Mouse (Mus musculus): ENCODE data around the gene Qrich2. TPM values are rescaled to one million over a fixed set of nuclear protein-coding genes. Genes with fewer than 3 reads are reported as not detected.
"Not testable (repeated sequence)": the region's sequence is repeated elsewhere in the genome, so short reads cannot be mapped to it uniquely, and the experiment has no call there.

Gene Qrich2
- total RNA-seq, 1 experiment from 2014 or later: not detected

GRCm38 (mm10) chr11:116490232-116491107 lies 24.4 kb upstream of the Qrich2 start:
- peak; percentile 70 for ATAC-seq (ENCODE audit: extremely low read depth, insufficient number of reproducible peaks, low FRiP score, poor library complexity, severe bottlenecking)

DNA sequence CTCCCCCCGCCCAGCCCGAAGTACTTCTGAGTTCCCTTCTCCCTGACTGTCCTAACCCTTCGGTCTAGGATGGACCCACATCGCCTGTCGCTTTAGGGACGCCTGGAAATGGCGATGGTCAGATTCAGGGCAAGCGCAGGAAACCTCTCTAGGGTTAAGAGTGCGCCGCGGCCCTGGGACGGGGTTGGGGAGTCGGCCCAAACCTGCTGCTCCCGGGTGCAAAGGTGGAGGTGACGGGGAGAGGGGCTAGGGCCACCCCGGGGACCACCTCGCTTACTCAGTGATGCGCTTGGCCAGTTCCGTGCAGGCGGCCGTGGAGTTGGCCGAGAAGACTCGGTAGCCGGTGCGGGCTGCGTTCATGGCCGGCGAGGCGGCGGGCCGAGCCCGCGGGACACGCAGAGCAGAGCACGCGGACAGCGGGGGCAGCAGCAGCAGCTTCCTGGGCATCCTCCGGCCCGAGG lies 23.8 kb upstream of the Qrich2 start:
- no peak for ATAC-seq (ENCODE audit: extremely low read depth, insufficient number of reproducible peaks, low FRiP score, poor library complexity, severe bottlenecking)

GRCm38 (mm10) chr11:116488693-116489375 lies 22.8 kb upstream of the Qrich2 start:
- ATAC-seq (ENCODE audit: extremely low read depth, insufficient number of reproducible peaks, low FRiP score, poor library complexity, severe bottlenecking): no peak

- no peak for ATAC-seq (ENCODE audit: extremely low read depth, insufficient number of reproducible peaks, low FRiP score, poor library complexity, severe bottlenecking)
These were observed 22.2 kb upstream of the Qrich2 start for GRCm38 (mm10) chr11:116488207-116488606.

DNA sequence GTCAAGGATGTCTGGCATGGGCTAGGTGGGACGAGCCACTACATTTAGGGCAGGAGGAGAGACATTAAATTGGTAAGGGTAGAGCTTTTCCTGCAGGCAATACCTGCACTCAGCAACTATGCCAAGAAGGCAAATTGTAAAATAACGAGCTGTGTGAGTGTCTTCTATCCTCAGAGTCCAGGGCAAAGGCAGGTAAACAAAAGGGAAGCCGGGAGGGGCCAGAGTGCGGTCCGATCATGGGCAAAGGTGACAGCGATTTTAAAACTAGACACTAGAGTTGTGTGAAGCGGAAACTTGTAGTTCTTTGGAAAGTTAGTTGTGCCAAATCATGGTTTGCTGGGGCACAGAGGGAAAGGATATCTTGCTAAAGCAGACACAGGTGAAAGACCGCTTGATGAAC lies 18.2 kb upstream of the Qrich2 start:
- ATAC-seq (ENCODE audit: extremely low read depth, insufficient number of reproducible peaks, low FRiP score, poor library complexity, severe bottlenecking): no peak

- no peak for ATAC-seq (ENCODE audit: extremely low read depth, insufficient number of reproducible peaks, low FRiP score, poor library complexity, severe bottlenecking)
These were observed 15.7 kb upstream of the Qrich2 start for GRCm38 (mm10) chr11:116481776-116482175.

- no peak for ATAC-seq (ENCODE audit: extremely low read depth, insufficient number of reproducible peaks, low FRiP score, poor library complexity, severe bottlenecking)
These were observed 14.9 kb upstream of the Qrich2 start for GRCm38 (mm10) chr11:116480975-116481374.

DNA sequence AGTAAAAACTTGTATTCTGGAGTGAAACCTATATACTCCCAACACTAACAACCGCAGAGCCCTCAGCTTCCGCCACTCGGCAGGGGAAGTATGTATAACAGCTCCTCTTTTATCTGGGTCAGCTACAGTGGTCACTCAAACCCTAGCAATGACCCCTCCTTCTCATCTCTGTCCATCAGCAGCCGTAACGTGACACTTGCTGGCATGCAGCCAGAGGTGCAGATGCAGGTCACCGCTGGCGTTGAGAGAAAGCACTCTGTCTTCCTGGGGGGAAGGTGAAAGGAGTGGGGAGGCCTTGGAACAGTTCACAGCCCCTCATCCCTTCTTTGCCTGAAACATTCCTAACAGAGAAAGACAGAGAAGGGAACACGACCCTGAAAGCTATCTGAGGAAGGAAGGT lies 13.8 kb upstream of the Qrich2 start:
- ATAC-seq (ENCODE audit: extremely low read depth, insufficient number of reproducible peaks, low FRiP score, poor library complexity, severe bottlenecking): no peak

GRCm38 (mm10) chr11:116478978-116479377 lies 12.9 kb upstream of the Qrich2 start:
- ATAC-seq (ENCODE audit: extremely low read depth, insufficient number of reproducible peaks, low FRiP score, poor library complexity, severe bottlenecking): no peak

GRCm38 (mm10) chr11:116477160-116477759 lies 11.2 kb upstream of the Qrich2 start:
- no peak for ATAC-seq (ENCODE audit: extremely low read depth, insufficient number of reproducible peaks, low FRiP score, poor library complexity, severe bottlenecking)

DNA sequence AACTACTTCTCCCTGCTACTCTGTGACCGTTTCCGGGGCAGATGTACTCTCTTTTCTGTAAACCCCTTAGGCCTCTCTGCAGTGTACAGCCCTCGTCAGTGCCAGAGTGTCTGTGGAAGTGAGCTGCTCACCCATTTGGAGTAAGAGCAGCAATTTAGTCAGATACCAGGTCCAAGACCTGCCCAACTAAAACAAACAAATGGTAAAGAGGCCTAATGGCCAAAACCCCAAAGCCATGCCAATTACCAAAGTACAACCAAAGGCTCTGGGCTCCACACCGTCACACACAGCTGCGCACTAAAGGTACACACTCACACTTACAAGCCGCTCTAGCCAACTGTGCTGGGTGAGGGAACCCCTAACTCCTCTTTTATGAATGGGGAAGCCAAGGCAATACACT lies 10.7 kb upstream of the Qrich2 start:
- no peak for ATAC-seq (ENCODE audit: extremely low read depth, insufficient number of reproducible peaks, low FRiP score, poor library complexity, severe bottlenecking)

DNA sequence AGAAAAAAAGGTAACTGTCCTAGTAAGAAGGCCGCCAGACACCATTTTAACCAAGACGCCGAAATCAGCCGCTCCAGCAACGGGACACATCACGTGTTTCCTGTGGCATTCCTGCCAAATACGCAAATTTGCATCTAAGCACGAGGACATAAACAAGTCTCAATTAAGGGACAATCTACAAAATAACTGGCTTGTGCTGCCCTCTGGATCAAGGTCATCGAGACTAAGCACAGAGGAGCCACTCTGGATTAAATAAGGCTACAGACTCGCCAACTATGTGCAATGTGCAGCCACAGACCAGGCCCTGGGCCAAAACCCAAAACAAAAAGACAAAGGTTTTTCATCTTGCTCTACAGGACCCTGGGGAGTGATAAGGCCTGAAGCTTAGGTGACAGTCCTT lies 10.0 kb upstream of the Qrich2 start:
- no peak for ATAC-seq (ENCODE audit: extremely low read depth, insufficient number of reproducible peaks, low FRiP score, poor library complexity, severe bottlenecking)

DNA sequence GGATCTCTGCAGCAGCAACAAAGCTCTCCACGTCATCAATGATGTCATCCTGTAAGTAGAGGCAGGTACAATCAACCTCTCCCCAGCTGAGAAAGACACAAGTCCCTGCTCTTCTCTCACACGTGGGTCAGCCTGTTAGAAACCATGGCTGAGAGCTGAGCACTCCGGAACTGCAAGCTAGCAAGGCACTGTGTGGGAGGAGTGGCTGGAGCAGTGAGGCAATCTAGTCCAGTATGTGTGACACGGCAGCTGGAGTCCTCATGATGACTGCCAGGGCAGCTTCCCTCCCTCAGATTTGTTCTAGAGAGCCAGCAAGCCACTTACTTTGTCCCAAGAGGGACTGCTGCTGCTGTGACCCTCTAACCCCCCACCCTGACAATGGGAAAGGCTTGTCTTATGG lies 6.2 kb upstream of the Qrich2 start:
- no peak for ATAC-seq (ENCODE audit: extremely low read depth, insufficient number of reproducible peaks, low FRiP score, poor library complexity, severe bottlenecking)

- no peak for ATAC-seq (ENCODE audit: extremely low read depth, insufficient number of reproducible peaks, low FRiP score, poor library complexity, severe bottlenecking)
These were observed 4.9 kb upstream of the Qrich2 start for GRCm38 (mm10) chr11:116470896-116471295.

GRCm38 (mm10) chr11:116470249-116470648 lies 4.2 kb upstream of the Qrich2 start:
- ATAC-seq (ENCODE audit: extremely low read depth, insufficient number of reproducible peaks, low FRiP score, poor library complexity, severe bottlenecking): no peak

DNA sequence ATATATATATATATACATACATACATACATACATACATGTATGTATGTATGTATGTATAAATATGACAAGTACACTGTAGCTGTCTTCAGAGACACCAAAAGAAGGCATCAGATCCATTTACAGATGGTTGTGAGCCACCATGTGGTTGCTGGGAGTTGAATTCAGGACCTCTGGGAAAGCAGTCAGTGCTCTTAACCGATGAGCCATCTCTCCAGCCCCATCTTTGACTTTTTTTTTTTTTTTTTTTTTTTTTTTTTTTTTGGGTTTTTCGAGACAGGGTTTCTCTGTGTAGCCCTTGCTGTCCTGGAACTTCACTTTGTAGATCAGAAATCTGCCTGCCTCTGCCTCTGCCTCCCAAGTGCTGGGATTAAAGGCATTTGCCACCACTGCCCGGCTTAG lies 2.3 kb upstream of the Qrich2 start:
- not testable (repeated sequence) for ATAC-seq (ENCODE audit: extremely low read depth, insufficient number of reproducible peaks, low FRiP score, poor library complexity, severe bottlenecking)

DNA sequence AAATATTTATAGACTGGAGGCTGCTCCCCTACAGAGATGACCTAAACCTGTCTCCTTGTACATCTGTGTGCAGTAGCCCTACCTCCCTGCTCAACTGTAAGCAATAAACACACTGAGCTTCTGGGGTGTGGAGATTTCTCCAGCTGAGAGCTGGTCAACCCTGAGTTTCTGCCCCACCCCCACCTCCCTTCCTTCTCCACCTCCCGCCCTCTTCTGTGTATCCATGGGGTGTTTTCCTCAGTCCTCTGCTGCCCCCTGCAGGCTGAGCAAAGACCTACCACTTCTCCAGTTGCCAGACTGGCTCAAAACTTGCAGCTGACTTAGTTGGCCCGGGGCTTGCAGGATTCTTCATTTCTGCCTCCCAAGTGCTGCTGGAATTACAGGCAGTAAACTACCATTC lies 2.2 kb downstream of the Qrich2 start:
- peak; percentile 86 for ATAC-seq (ENCODE audit: extremely low read depth, insufficient number of reproducible peaks, low FRiP score, poor library complexity, severe bottlenecking)

- no peak for ATAC-seq (ENCODE audit: extremely low read depth, insufficient number of reproducible peaks, low FRiP score, poor library complexity, severe bottlenecking)
These were observed 2.7 kb downstream of the Qrich2 start for GRCm38 (mm10) chr11:116463338-116463737.

DNA sequence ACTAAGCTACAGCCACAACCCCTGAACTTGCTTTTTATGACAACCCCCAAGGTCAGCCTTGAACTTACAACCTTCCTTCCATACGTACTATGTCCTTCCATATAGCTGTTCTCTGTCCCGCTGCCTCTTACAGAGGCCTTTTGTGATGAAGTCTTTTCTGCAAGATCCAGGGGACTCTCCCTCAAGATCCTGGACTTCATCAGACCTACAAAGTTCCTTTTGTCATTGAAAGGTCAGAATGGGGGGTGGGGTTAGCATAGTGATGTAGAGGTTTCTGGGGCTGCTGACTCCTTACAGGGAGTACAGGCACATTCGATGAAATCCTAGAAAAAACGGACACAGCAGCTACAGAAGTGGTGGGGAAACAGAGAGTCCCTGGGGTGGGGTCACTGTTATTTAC lies 6.3 kb downstream of the Qrich2 start:
- ATAC-seq (ENCODE audit: extremely low read depth, insufficient number of reproducible peaks, low FRiP score, poor library complexity, severe bottlenecking): no peak

GRCm38 (mm10) chr11:116456234-116456633 lies 9.8 kb downstream of the Qrich2 start:
- ATAC-seq (ENCODE audit: extremely low read depth, insufficient number of reproducible peaks, low FRiP score, poor library complexity, severe bottlenecking): no peak
